Mouse (Mus musculus) ES-Bruce4 (cell line): ENCODE results near the gene Lonp2. TPM values are rescaled to one million over a fixed set of nuclear protein-coding genes. Genes with fewer than 3 reads are reported as not detected.

Experiments used
- H3K27ac ChIP-seq: 2 replicates; pipeline ENCODE4 v1.5.1; 2012; ENCODE audit warnings: low read length, inconsistent platforms; ENCODE audit not compliant: insufficient read depth
- H3K27me3 ChIP-seq: 2 replicates; pipeline ENCODE4 v1.6.1; 2012; ENCODE audit warnings: mild to moderate bottlenecking, low read length, inconsistent platforms; ENCODE audit not compliant: control insufficient read depth, poor library complexity, insufficient read depth, severe bottlenecking
- H3K36me3 ChIP-seq: 2 replicates; pipeline ENCODE4 v1.6.1; 2012; ENCODE audit warnings: inconsistent platforms, mild to moderate bottlenecking, low read length, moderate library complexity; ENCODE audit not compliant: control insufficient read depth, poor library complexity, insufficient read depth, severe bottlenecking
- H3K4me1 ChIP-seq: one replicate; pipeline ENCODE4 v1.8.1; 2011; ENCODE audit warnings: low read length; ENCODE audit not compliant: control insufficient read depth, insufficient read depth
- H3K4me3 ChIP-seq: 2 replicates; pipeline ENCODE4 v1.5.1; 2011; ENCODE audit warnings: low read depth, mild to moderate bottlenecking, low read length
- H3K9ac ChIP-seq: 2 replicates; pipeline ENCODE4 v1.6.1; 2012; ENCODE audit warnings: low read depth, mild to moderate bottlenecking, inconsistent platforms; ENCODE audit not compliant: poor library complexity, severe bottlenecking
- H3K9me3 ChIP-seq: replicated peaks from 2 replicates; pipeline ENCODE4 v1.6.1; 2012; ENCODE audit warnings: mild to moderate bottlenecking, low read length, inconsistent platforms; ENCODE audit not compliant: control insufficient read depth, poor library complexity, insufficient read depth, severe bottlenecking
- CTCF ChIP-seq: IDR thresholded peaks from one replicate; pipeline ENCODE4 v1.8.1; 2011; ENCODE audit warnings: low read depth, low read length
- EP300 ChIP-seq: IDR thresholded peaks from 2 replicates; pipeline ENCODE4 v1.6.1; 2011; ENCODE audit warnings: low read depth, low read length; ENCODE audit not compliant: insufficient read depth
- POLR2A ChIP-seq: IDR thresholded peaks from one replicate; pipeline ENCODE4 v1.8.1; 2011; ENCODE audit warnings: low read length; ENCODE audit not compliant: insufficient read depth
- polyA plus RNA-seq: library from polyadenylated mRNA; stranded (reverse); fragments of >200 nt; gene quantifications from 2 replicates; pipeline ENCODE4 v1.2.4, GENCODE M21; 2011; ENCODE audit warnings: low read depth; ENCODE audit not compliant: missing spikeins, insufficient read depth, insufficient read length

Lonp2 gene
- polyA plus RNA-seq, 1 experiment: 28.5 TPM

- no peaks in the 10 kb centered on the region for H3K9me3 ChIP-seq
- TF ChIP-seq EP300 (no peak), POLR2A (no peak), CTCF (no peak)
- no peak overlapping the region for H3K4me3 ChIP-seq
- no peaks in the 10 kb centered on the region for H3K36me3 ChIP-seq
- H3K9ac ChIP-seq: no peak overlapping the region
- H3K27ac ChIP-seq: no peak overlapping the region
- no peaks in the 10 kb centered on the region for H3K27me3 ChIP-seq
- H3K4me1 ChIP-seq: no peaks in the 10 kb centered on the region
Measured at GRCm38 (mm10) chr8:86705317-86705716, 81.5 kb downstream of the Lonp2 start.

DNA sequence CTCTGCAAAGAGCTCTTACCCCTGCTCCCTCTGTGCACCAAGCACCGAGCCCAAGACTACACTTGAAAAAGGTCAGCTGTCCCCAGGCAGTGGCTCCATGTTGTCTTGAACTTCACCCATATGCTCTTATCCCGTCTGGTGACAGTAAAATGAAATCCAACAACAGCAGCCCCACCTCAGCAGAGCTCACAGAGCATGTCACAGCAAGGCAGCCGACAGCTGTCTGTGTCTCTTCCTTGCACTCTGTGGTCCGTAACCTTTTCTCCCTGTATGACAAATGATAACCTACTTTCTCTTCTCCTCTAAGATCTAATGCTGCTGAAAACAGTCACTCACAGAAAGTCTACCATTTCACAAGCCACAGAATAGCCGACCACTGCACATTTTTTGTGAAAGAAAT lies 82.9 kb downstream of the Lonp2 start:
- no peak overlapping the region for H3K27ac ChIP-seq
- TF ChIP-seq EP300: no peak
- no peak for TF ChIP-seq CTCF
- no peak for TF ChIP-seq POLR2A
- no peaks in the 10 kb centered on the region for H3K36me3 ChIP-seq
- no peaks in the 10 kb centered on the region for H3K27me3 ChIP-seq
- H3K9me3 ChIP-seq: no peaks in the 10 kb centered on the region
- H3K4me1 ChIP-seq: no peaks in the 10 kb centered on the region
- H3K9ac ChIP-seq: no peak overlapping the region
- H3K4me3 ChIP-seq: no peak overlapping the region

DNA sequence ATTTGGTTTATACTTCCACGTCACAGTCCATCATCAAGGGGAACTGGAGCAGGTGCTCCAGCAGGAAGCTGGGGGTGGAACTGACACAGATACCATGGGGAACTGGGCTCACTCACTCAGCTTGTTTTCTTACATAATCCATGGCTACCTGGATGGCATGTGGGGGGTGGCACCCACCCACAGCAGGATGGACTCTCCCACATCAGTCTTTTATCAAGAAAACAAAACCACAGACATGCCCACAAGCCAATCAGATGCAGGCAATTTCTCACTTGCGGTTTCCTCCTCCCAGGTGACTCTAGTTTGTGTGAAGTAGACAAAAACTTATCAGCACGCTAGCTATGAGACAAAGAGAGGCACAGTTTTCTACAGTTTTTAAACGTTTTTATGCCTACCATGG lies 84.0 kb downstream of the Lonp2 start:
- no peaks in the 10 kb centered on the region for H3K27me3 ChIP-seq
- no peak overlapping the region for H3K4me3 ChIP-seq
- H3K4me1 ChIP-seq: no peaks in the 10 kb centered on the region
- TF ChIP-seq CTCF: no peak
- no peak for TF ChIP-seq EP300
- TF ChIP-seq POLR2A: no peak
- no peak overlapping the region for H3K27ac ChIP-seq
- H3K36me3 ChIP-seq: no peaks in the 10 kb centered on the region
- H3K9me3 ChIP-seq: no peaks in the 10 kb centered on the region
- no peak overlapping the region for H3K9ac ChIP-seq

DNA sequence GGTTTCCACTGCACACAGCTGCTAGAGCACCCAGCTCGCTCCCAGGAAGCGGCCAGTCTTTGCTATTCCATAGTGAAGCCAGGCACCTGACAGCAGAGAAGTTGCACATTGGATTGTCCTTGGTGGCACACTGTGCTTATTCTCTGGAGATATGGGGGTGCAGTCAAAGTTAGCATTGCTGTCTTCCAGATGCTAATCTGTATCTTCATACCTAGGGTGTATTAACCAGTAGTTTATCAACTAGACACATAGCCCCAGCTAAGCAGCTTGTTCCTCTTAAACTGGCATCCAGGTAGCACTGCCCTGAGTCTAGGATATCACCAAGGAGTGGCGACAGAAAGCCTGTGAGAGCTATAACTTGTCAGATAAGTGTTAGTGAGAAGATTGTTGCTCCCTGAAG lies 88.8 kb downstream of the Lonp2 start:
- Histone ChIP-seq H3K27me3 (no peaks in the 10 kb centered on the region), H3K9me3 (no peaks in the 10 kb centered on the region), H3K9ac (no peak overlapping the region), H3K27ac (no peak overlapping the region), H3K4me1 (no peaks in the 10 kb centered on the region), H3K36me3 (peaks cover 4% of the 10 kb centered on the region), H3K4me3 (no peak overlapping the region)
- TF ChIP-seq POLR2A: no peak
- no peak for TF ChIP-seq CTCF
- no peak for TF ChIP-seq EP300

GRCm38 (mm10) chr8:86713407-86714188 lies 89.8 kb downstream of the Lonp2 start:
- no peaks in the 10 kb centered on the region for H3K4me1 ChIP-seq
- TF ChIP-seq CTCF (no peak), POLR2A (no peak), EP300 (no peak)
- peaks cover 5% of the 10 kb centered on the region for H3K36me3 ChIP-seq
- no peak overlapping the region for H3K9ac ChIP-seq
- H3K27ac ChIP-seq: no peak overlapping the region
- no peaks in the 10 kb centered on the region for H3K9me3 ChIP-seq
- no peak overlapping the region for H3K4me3 ChIP-seq
- no peaks in the 10 kb centered on the region for H3K27me3 ChIP-seq

DNA sequence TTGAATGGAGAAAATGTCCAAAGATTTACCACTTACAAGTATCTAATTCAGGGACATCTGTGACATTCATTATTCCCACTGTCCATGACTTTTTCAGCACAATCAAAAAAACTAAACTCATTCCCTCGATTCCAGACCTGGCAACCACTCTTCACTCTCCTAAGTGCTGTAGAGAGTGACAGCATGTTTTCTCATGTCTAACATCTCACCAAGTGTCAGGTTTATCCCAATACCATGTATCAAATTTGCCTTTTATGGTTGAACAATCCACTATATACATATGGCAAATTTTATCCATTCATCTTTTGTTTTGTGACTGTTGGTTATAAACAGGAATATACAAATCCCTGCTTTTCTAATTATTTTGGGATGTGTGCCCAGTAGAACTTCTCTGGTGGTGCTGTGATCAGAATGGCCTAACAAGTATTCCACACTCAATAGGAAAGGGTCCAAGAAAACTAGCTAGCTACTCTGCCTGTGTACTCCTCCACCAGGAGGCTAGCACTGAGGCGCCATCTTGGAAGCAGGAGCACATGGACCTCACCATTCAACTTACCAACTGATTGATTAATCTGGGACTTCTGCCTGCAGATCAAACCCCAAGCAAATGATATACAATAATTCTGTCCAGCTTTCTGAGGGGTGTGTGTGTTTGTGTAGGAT lies 94.6 kb downstream of the Lonp2 start:
- H3K9me3 ChIP-seq: no peaks in the 10 kb centered on the region
- peaks cover 1% of the 10 kb centered on the region for H3K4me1 ChIP-seq
- no peaks in the 10 kb centered on the region for H3K27me3 ChIP-seq
- TF ChIP-seq CTCF: no peak
- no peak for TF ChIP-seq POLR2A
- TF ChIP-seq EP300: no peak
- H3K36me3 ChIP-seq: peaks cover 23% of the 10 kb centered on the region
- no peak overlapping the region for H3K9ac ChIP-seq
- no peak overlapping the region for H3K4me3 ChIP-seq
- no peak overlapping the region for H3K27ac ChIP-seq
